Mouse (Mus musculus) liver, adult 2 months (tissue): ENCODE results near the gene Agap1. TPM values are rescaled to one million over a fixed set of nuclear protein-coding genes. Genes with fewer than 3 reads are reported as not detected.

Experiments used
- DNase-seq: peaks from one replicate; pipeline ENCODE4 v3.0.0-alpha.2; 2011; ENCODE audit warnings: low read depth, low spot score; ENCODE audit errors: extremely low read depth
- H3K27ac ChIP-seq: fragments of 200-500 bp; replicated peaks from 2 replicates; pipeline ENCODE4 v1.5.1; 2012; ENCODE audit warnings: low read depth, mild to moderate bottlenecking, control low read depth, inconsistent platforms, low read length; ENCODE audit not compliant: insufficient read depth
- H3K27me3 ChIP-seq: fragments of 200-500 bp; 2 replicates; pipeline ENCODE4 v1.6.1; 2012; ENCODE audit warnings: mild to moderate bottlenecking, moderate library complexity, low read length, inconsistent platforms; ENCODE audit not compliant: control insufficient read depth, insufficient read depth
- H3K36me3 ChIP-seq: fragments of 200-500 bp; 2 replicates; pipeline ENCODE4 v1.6.1; 2012; ENCODE audit warnings: low read length, inconsistent platforms; ENCODE audit not compliant: control insufficient read depth, insufficient read depth
- H3K4me1 ChIP-seq: fragments of 200-500 bp; 2 replicates; pipeline ENCODE4 v1.6.1; 2011; ENCODE audit warnings: low read length; ENCODE audit not compliant: control insufficient read depth, insufficient read depth
- H3K4me3 ChIP-seq: fragments of 200-500 bp; 2 replicates; pipeline ENCODE4 v1.5.1; 2011; ENCODE audit warnings: low read depth, mild to moderate bottlenecking, control low read depth, low read length, moderate library complexity; ENCODE audit not compliant: insufficient read depth
- H3K79me2 ChIP-seq: fragments of 200-500 bp; 2 replicates; pipeline ENCODE4 v1.6.1; 2012; ENCODE audit warnings: inconsistent platforms, mild to moderate bottlenecking, low read length, moderate library complexity; ENCODE audit not compliant: control insufficient read depth, insufficient read depth
- H3K9ac ChIP-seq: fragments of 200-500 bp; 2 replicates; pipeline ENCODE4 v1.6.1; 2012; ENCODE audit warnings: low read depth, mild to moderate bottlenecking, control low read depth, inconsistent platforms, low read length
- CTCF ChIP-seq: fragments of 200-500 bp; IDR thresholded peaks from 2 replicates; pipeline ENCODE4 v1.5.1; 2011; ENCODE audit warnings: low read depth, low read length, control low read depth
- POLR2A ChIP-seq: fragments of 200-500 bp; IDR thresholded peaks from 2 replicates; pipeline ENCODE4 v1.6.1; 2011; ENCODE audit warnings: low read length, control low read depth; ENCODE audit not compliant: insufficient read depth; ENCODE audit errors: extremely low read depth
- WGBS: fragments of 180-500 bp; shearing (Covaris S2); methylation state at CpG from one replicate; pipeline ENCODE4 v1.1.7; 2018; 5-methylcytosine and 5-hydroxymethylcytosine counted together
- polyA plus RNA-seq: library from polyadenylated mRNA; depleted of rRNA; stranded (reverse); fragments of >200 nt; gene quantifications from 2 replicates; pipeline ENCODE4 v1.2.3, GENCODE M21; 2012
- total RNA-seq: library from RNA; depleted of rRNA; stranded (reverse); fragments of >200 nt; gene quantifications from 2 replicates; pipeline ENCODE4 v1.2.3, GENCODE M21; 2014

The Agap1 gene
- total and polyA plus RNA-seq, 2 experiments = 3.4 to 3.5 TPM

GRCm38 (mm10) chr1:89525825-89526224 is 71.2 kb downstream of the Agap1 start:
- H3K4me1 ChIP-seq = no peaks in the 10 kb centered on the region
- H3K36me3 ChIP-seq = no peaks in the 10 kb centered on the region
- peaks cover 32% of the 10 kb centered on the region for H3K79me2 ChIP-seq
- DNase-seq = peak; percentile 76
- H3K27ac ChIP-seq = no peak overlapping the region
- no peak overlapping the region for H3K4me3 ChIP-seq
- TF ChIP-seq CTCF (peak; percentile 57), POLR2A (no peak)
- WGBS = 28% methylated on average over 13 of the region's 13 CpGs
- no peak overlapping the region for H3K9ac ChIP-seq
- H3K27me3 ChIP-seq = no peaks in the 10 kb centered on the region

- H3K9ac ChIP-seq = no peak overlapping the region
- no peak overlapping the region for H3K4me3 ChIP-seq
- H3K27me3 ChIP-seq = no peaks in the 10 kb centered on the region
- no peaks in the 10 kb centered on the region for H3K36me3 ChIP-seq
- no peak for DNase-seq
- peaks cover 40% of the 10 kb centered on the region for H3K79me2 ChIP-seq
- WGBS = 55% methylated on average over 17 of the region's 17 CpGs
- no peaks in the 10 kb centered on the region for H3K4me1 ChIP-seq
- TF ChIP-seq CTCF (no peak), POLR2A (no peak)
- no peak overlapping the region for H3K27ac ChIP-seq
These were observed 74.2 kb downstream of the Agap1 start for GRCm38 (mm10) chr1:89528671-89529276.

- no peak overlapping the region for H3K9ac ChIP-seq
- no peak for TF ChIP-seq CTCF
- no peak for TF ChIP-seq POLR2A
These were observed 79.1 kb downstream of the Agap1 start for GRCm38 (mm10) chr1:89533702-89534101.

GRCm38 (mm10) chr1:89535206-89535605 is 80.6 kb downstream of the Agap1 start:
- TF ChIP-seq CTCF = no peak
- Histone ChIP-seq H3K79me2 (peaks cover 28% of the 10 kb centered on the region; the same call in 1 of the 2 replicates), H3K36me3 (no peaks in the 10 kb centered on the region), H3K9ac (no peak overlapping the region), H3K27me3 (no peaks in the 10 kb centered on the region), H3K4me1 (peaks cover 3% of the 10 kb centered on the region; the same call in 1 of the 2 replicates), H3K27ac (no peak overlapping the region), H3K4me3 (no peak overlapping the region)
- DNase-seq = no peak

More at GRCm38 (mm10) chr1:89533702-89534101, 79.1 kb downstream of the Agap1 start:
- Histone ChIP-seq H3K4me3 (no peak overlapping the region), H3K27me3 (no peaks in the 10 kb centered on the region), H3K36me3 (no peaks in the 10 kb centered on the region), H3K79me2 (peaks cover 33% of the 10 kb centered on the region), H3K4me1 (peaks cover 3% of the 10 kb centered on the region; the same call in 1 of the 2 replicates), H3K27ac (no peak overlapping the region)
- 76% methylated on average over 9 of the region's 9 CpGs for WGBS
- no peak for DNase-seq

- 87% methylated on average over 18 of the region's 18 CpGs for WGBS
- TF ChIP-seq CTCF (no peak), POLR2A (no peak)
- no peaks in the 10 kb centered on the region for H3K36me3 ChIP-seq
- peaks cover 30% of the 10 kb centered on the region for H3K79me2 ChIP-seq
- no peak overlapping the region for H3K9ac ChIP-seq
- H3K27me3 ChIP-seq = no peaks in the 10 kb centered on the region
- no peak overlapping the region for H3K27ac ChIP-seq
- no peak overlapping the region for H3K4me3 ChIP-seq
- H3K4me1 ChIP-seq = peaks cover 3% of the 10 kb centered on the region; the same call in 1 of the 2 replicates
- no peak for DNase-seq
These were observed 83.7 kb downstream of the Agap1 start for GRCm38 (mm10) chr1:89538163-89538946.

- H3K27ac ChIP-seq = no peak overlapping the region
- no peaks in the 10 kb centered on the region for H3K36me3 ChIP-seq
- no peak overlapping the region for H3K9ac ChIP-seq
- DNase-seq = no peak
- 94% methylated on average over 13 of the region's 13 CpGs for WGBS
- TF ChIP-seq CTCF (no peak), POLR2A (no peak)
- H3K27me3 ChIP-seq = no peaks in the 10 kb centered on the region
- H3K4me1 ChIP-seq = peaks cover 7% of the 10 kb centered on the region
- H3K79me2 ChIP-seq = peaks cover 27% of the 10 kb centered on the region
- H3K4me3 ChIP-seq = no peak overlapping the region
These were observed 84.5 kb downstream of the Agap1 start for GRCm38 (mm10) chr1:89539127-89539526.
